Mouse (Mus musculus): ENCODE results near the gene Rnf43. TPM values are rescaled to one million over a fixed set of nuclear protein-coding genes. Genes with fewer than 3 reads are reported as not detected.

Gene Rnf43
- polyA plus RNA-seq, 1 experiment, result 19.6 TPM

GRCm38 (mm10) chr11:87757001-87757954 is 94.8 kb downstream of the Rnf43 start:
- H3K27me3 ChIP-seq (ENCODE audit: control insufficient read depth, insufficient read depth, low read length), result peaks cover 15% of the 10 kb centered on the region; the same call in 1 of the 2 replicates
- H3K36me3 ChIP-seq (ENCODE audit: control insufficient read depth, insufficient read depth, low read length), result 0 out of 2 replicates have a peak, but pooled peaks cover 6% of the 10 kb centered on the region
- TF ChIP-seq POLR2A (IDR thresholded peaks at IDR 0.05; ENCODE audit: low read depth, low read length) (no peak), CTCF (IDR thresholded peaks at IDR 0.05; ENCODE audit: extremely low read depth, insufficient read length, insufficient replicate concordance, low read depth, low read length) (no peak)
- H3K4me3 ChIP-seq (ENCODE audit: low read depth, low read length), result peak overlapping the region; percentile 78
- peak overlapping the region; percentile 79 for H3K27ac ChIP-seq (ENCODE audit: insufficient read depth, low read depth, low read length)
- WGBS, result 75% methylated on average over 25 of the region's 25 CpGs
- no peaks in the 10 kb centered on the region for H3K4me1 ChIP-seq (ENCODE audit: control insufficient read depth, insufficient read depth, insufficient read length, low read length)

- H3K4me3 ChIP-seq (ENCODE audit: low read depth, low read length), result no peak overlapping the region
Measured at GRCm38 (mm10) chr11:87758161-87758911, 95.8 kb downstream of the Rnf43 start.

GRCm38 (mm10) chr11:87758957-87759608 is 96.6 kb downstream of the Rnf43 start:
- H3K27me3 ChIP-seq (ENCODE audit: control insufficient read depth, insufficient read depth, low read length), result peaks cover 26% of the 10 kb centered on the region
- H3K36me3 ChIP-seq (ENCODE audit: control insufficient read depth, insufficient read depth, low read length), result 0 out of 2 replicates have a peak, but pooled peaks cover 6% of the 10 kb centered on the region
- H3K4me3 ChIP-seq (ENCODE audit: low read depth, low read length), result no peak overlapping the region
- TF ChIP-seq CTCF (IDR thresholded peaks at IDR 0.05; ENCODE audit: extremely low read depth, insufficient read length, insufficient replicate concordance, low read depth, low read length), result no peak
- no peak for TF ChIP-seq POLR2A (IDR thresholded peaks at IDR 0.05; ENCODE audit: low read depth, low read length)
- no peaks in the 10 kb centered on the region; the same call in none of the 2 replicates for H3K4me1 ChIP-seq (ENCODE audit: control insufficient read depth, insufficient read depth, insufficient read length, low read length)
- 65% methylated on average over 4 of the region's 4 CpGs for WGBS
- no peak overlapping the region for H3K27ac ChIP-seq (ENCODE audit: insufficient read depth, low read depth, low read length)

More at GRCm38 (mm10) chr11:87758161-87758911, 95.8 kb downstream of the Rnf43 start:
- WGBS, result 75% methylated on average over 7 of the region's 7 CpGs
- TF ChIP-seq POLR2A (IDR thresholded peaks at IDR 0.05; ENCODE audit: low read depth, low read length) (no peak), CTCF (IDR thresholded peaks at IDR 0.05; ENCODE audit: extremely low read depth, insufficient read length, insufficient replicate concordance, low read depth, low read length) (no peak)
- H3K27me3 ChIP-seq (ENCODE audit: control insufficient read depth, insufficient read depth, low read length), result peaks cover 18% of the 10 kb centered on the region
- H3K36me3 ChIP-seq (ENCODE audit: control insufficient read depth, insufficient read depth, low read length), result 0 out of 2 replicates have a peak, but pooled peaks cover 6% of the 10 kb centered on the region
- H3K27ac ChIP-seq (ENCODE audit: insufficient read depth, low read depth, low read length), result no peak overlapping the region
- H3K4me1 ChIP-seq (ENCODE audit: control insufficient read depth, insufficient read depth, insufficient read length, low read length), result no peaks in the 10 kb centered on the region; the same call in 1 of the 2 replicates

- Histone ChIP-seq H3K27me3 (ENCODE audit: control insufficient read depth, insufficient read depth, low read length) (peaks cover 31% of the 10 kb centered on the region), H3K36me3 (ENCODE audit: control insufficient read depth, insufficient read depth, low read length) (0 out of 2 replicates have a peak, but pooled peaks cover 6% of the 10 kb centered on the region), H3K4me3 (ENCODE audit: low read depth, low read length) (no peak overlapping the region), H3K27ac (ENCODE audit: insufficient read depth, low read depth, low read length) (no peak overlapping the region), H3K4me1 (ENCODE audit: control insufficient read depth, insufficient read depth, insufficient read length, low read length) (peaks cover 3% of the 10 kb centered on the region)
- 3% methylated on average over 3 of the region's 3 CpGs for whole genome bisulfite sequencing
- peak; percentile 32; the same call in 1 of the 2 replicates for TF ChIP-seq CTCF (IDR thresholded peaks at IDR 0.05; ENCODE audit: extremely low read depth, insufficient read length, insufficient replicate concordance, low read depth, low read length)
- TF ChIP-seq POLR2A (IDR thresholded peaks at IDR 0.05; ENCODE audit: low read depth, low read length), result no peak
Measured at GRCm38 (mm10) chr11:87759609-87760005, 97.1 kb downstream of the Rnf43 start.

GRCm38 (mm10) chr11:87760301-87761081 is 98.0 kb downstream of the Rnf43 start, which contains the start of gene Tspoap1:
Gene Tspoap1, plus strand, starts transcription at chr11:87760541.
- no peak within 1 kb of the TSS for H3K27ac ChIP-seq (ENCODE audit: insufficient read depth, low read depth, low read length)
- H3K36me3 ChIP-seq (ENCODE audit: control insufficient read depth, insufficient read depth, low read length), result 0 out of 2 replicates have a peak, but pooled peaks cover 6% of the 10 kb centered on the region
- 12% methylated on average over 23 of the region's 23 CpGs for WGBS
- H3K4me3 ChIP-seq (ENCODE audit: low read depth, low read length), result no peak within 1 kb of the TSS
- peaks cover 36% of the 10 kb centered on the region for H3K27me3 ChIP-seq (ENCODE audit: control insufficient read depth, insufficient read depth, low read length)
- H3K4me1 ChIP-seq (ENCODE audit: control insufficient read depth, insufficient read depth, insufficient read length, low read length), result peaks cover 3% of the 10 kb centered on the region
- TF ChIP-seq CTCF (IDR thresholded peaks at IDR 0.05; ENCODE audit: extremely low read depth, insufficient read length, insufficient replicate concordance, low read depth, low read length), result no peak
- TF ChIP-seq POLR2A (IDR thresholded peaks at IDR 0.05; ENCODE audit: low read depth, low read length), result no peak
